8 mouse cellular contexts compared by ENCODE assay signal in the genomic region with DNA sequence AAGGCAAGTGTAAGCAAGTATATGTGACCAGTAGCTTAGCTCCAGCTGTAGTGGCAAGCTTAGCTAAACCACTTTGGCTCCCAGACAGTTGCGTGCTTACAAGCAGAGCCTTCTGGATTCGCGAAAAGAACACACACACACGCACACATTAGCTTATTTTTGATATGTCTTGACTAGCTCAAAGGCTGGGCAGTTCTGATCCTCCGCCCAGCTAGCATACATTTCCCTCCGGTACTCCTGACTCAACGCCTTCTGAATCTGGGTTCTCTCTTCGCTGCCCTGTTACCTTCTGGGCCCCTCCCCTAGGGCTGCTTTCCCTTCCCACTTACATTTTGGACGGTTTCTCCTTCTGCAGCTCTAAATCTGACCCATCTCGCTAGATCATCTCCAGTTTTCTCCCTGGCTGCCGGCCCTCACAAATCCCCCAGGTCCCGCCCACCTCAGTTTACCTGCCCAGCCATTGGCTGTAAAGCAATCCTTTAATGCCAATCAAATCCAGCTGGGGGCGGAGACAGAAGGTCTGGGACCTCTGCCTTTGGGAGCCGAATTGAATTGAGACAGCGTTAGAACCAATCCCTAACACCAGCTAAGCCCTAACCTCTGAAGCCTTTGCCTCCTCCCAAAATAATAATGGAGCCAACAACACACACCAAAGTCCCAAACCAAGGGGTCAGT. TPM values are rescaled to one million over a fixed set of nuclear protein-coding genes. Genes with fewer than 3 reads are reported as not detected.
A peak's percentile ranks its signal among the peaks of the same experiment; 100 is the strongest.
DNase-seq lines count a peak whose midpoint lies in the region; ATAC-seq and TF ChIP-seq lines count a peak whose summit lies in the region.

No protein-coding gene starts in this region.

- peak overlapping the region; percentile 38 to 58 (median 42) for H3K4me3 ChIP-seq in CH12.LX (replicated peaks in 1 of 3; ENCODE audit: low read depth in 2 of 3, low read length in 2 of 3, poor library complexity in 1 of 3)
- peak overlapping the region; percentile 52 for H3K4me3 ChIP-seq in embryonic facial prominence, embryonic 10.5 days
- H3K4me3 ChIP-seq in hindbrain, embryonic 12.5 days = peak overlapping the region; percentile 35
- peak overlapping the region; percentile 39 for H3K4me3 ChIP-seq in limb, embryonic 13.5 days
- peak overlapping the region; percentile 33 for H3K4me3 ChIP-seq in midbrain, postnatal 0 days (ENCODE audit: low read depth, low read length)
- H3K4me3 ChIP-seq in left cerebral cortex, adult 2 months = no peak overlapping the region

- TF ChIP-seq EP300 in CH12.LX (IDR thresholded peaks at IDR 0.05; ENCODE audit: low read length) = no peak

- in situ Hi-C loops in CH12.LX (cut with MboI; ENCODE audit: low pct_ligation_motif_present, low pct_unique_long_range_greater_than_20kb, low sequenced_read_pairs) = no loop called here

- H3K79me2 ChIP-seq in CH12.LX (replicated peaks; ENCODE audit: control insufficient read depth, extremely low read depth, insufficient read depth, poor library complexity, severe bottlenecking) = no peaks in the 10 kb centered on the region

- intact Hi-C loops in left cerebral cortex, adult 2 months (cut with DNase I) = loop anchor here (1.0 kb wide), 1 partner anchor 69 kb away; no protein-coding TSS in a partner anchor

- H3K36me3 ChIP-seq in CH12.LX (replicated peaks in 1 of 2; ENCODE audit: control insufficient read depth in 1 of 2, insufficient read depth in 1 of 2, low read length in 1 of 2) = no peaks in the 10 kb centered on the region
- no peaks in the 10 kb centered on the region for H3K36me3 ChIP-seq in embryonic facial prominence, embryonic 10.5 days (replicated peaks)
- H3K36me3 ChIP-seq in hindbrain, embryonic 12.5 days = no peaks in the 10 kb centered on the region
- H3K36me3 ChIP-seq in limb, embryonic 13.5 days = no peaks in the 10 kb centered on the region
- H3K36me3 ChIP-seq in midbrain, postnatal 0 days (ENCODE audit: insufficient read depth, low read length) = no peaks in the 10 kb centered on the region

- H3K9ac ChIP-seq in CH12.LX (ENCODE audit: insufficient read depth, low read depth) = peak overlapping the region; percentile 52
- peak overlapping the region; percentile 46; the same call in 1 of the 2 replicates for H3K9ac ChIP-seq in hindbrain, embryonic 12.5 days
- peak overlapping the region; percentile 63 for H3K9ac ChIP-seq in limb, embryonic 13.5 days
- H3K9ac ChIP-seq in midbrain, postnatal 0 days (replicated peaks; ENCODE audit: low read length, poor library complexity, severe bottlenecking) = peak overlapping the region; percentile 14; the same call in 1 of the 2 replicates

- H3K27ac ChIP-seq in CH12.LX (ENCODE audit: insufficient read depth, low read depth) = peak overlapping the region; percentile 29
- peak overlapping the region; percentile 48; the same call in 1 of the 2 replicates for H3K27ac ChIP-seq in embryonic facial prominence, embryonic 10.5 days (replicated peaks)
- H3K27ac ChIP-seq in hindbrain, embryonic 12.5 days = no peak overlapping the region
- H3K27ac ChIP-seq in limb, embryonic 13.5 days = no peak overlapping the region
- no peak overlapping the region for H3K27ac ChIP-seq in midbrain, postnatal 0 days (ENCODE audit: low read depth, low read length)
- H3K27ac ChIP-seq in left cerebral cortex, adult 2 months = no peak overlapping the region

- 7% methylated on average over 15 of the region's 15 CpGs for WGBS in embryonic facial prominence, embryonic 10.5 days
- 7% methylated on average over 15 of the region's 15 CpGs for WGBS in hindbrain, embryonic 12.5 days
- 6% methylated on average over 15 of the region's 15 CpGs for WGBS in limb, embryonic 13.5 days
- WGBS in midbrain, postnatal 0 days = 3% methylated on average over 15 of the region's 15 CpGs

- peaks cover 30 to 50% of the 10 kb centered on the region in 2 experiments for H3K4me1 ChIP-seq in CH12.LX (ENCODE audit: control insufficient read depth in 1 of 2, insufficient read depth in 2 of 2)
- peaks cover 43% of the 10 kb centered on the region for H3K4me1 ChIP-seq in embryonic facial prominence, embryonic 10.5 days
- H3K4me1 ChIP-seq in hindbrain, embryonic 12.5 days = peaks cover 27% of the 10 kb centered on the region
- peaks cover 34% of the 10 kb centered on the region for H3K4me1 ChIP-seq in limb, embryonic 13.5 days
- no peaks in the 10 kb centered on the region for H3K4me1 ChIP-seq in midbrain, postnatal 0 days (ENCODE audit: insufficient read depth, low read length)

- TF ChIP-seq CTCF in CH12.LX (conservative IDR thresholded peaks at IDR 0.05 in 1 of 2, IDR thresholded peaks at IDR 0.05 in 1 of 2; ENCODE audit: low read depth in 2 of 2, low read length in 2 of 2) = no peak
- TF ChIP-seq CTCF in midbrain, postnatal 0 days (IDR thresholded peaks at IDR 0.05) = no peak
- no peak for TF ChIP-seq CTCF in left cerebral cortex, adult 2 months (IDR thresholded peaks at IDR 0.05)

- peak; percentile 75 for ATAC-seq in hindbrain, embryonic 12.5 days (ENCODE audit: low FRiP score)
- ATAC-seq in limb, embryonic 13.5 days (ENCODE audit: low FRiP score, low read depth) = peak; percentile 79
- ATAC-seq in midbrain, postnatal 0 days (ENCODE audit: low FRiP score) = peak; percentile 68; the same call in 1 of the 2 replicates
- no peak for ATAC-seq in erythroblast, adult 5-6 weeks (replicated peaks; ENCODE audit: low FRiP score, poor library complexity, severe bottlenecking)

- DNase-seq in CH12.LX (ENCODE audit: extremely low read depth) (peak; percentile 74), NIH3T3 (ENCODE audit: low read depth) (peak; percentile 64)
- peak; percentile 89 for DNase-seq in embryonic facial prominence, embryonic 10.5 days (ENCODE audit: low spot score)
- DNase-seq in midbrain, postnatal 0 days (ENCODE audit: low spot score) = peak; percentile 80
- no peak for DNase-seq in left cerebral cortex, adult 2 months (ENCODE audit: extremely low spot score in 1 of 2, low spot score in 2 of 2)

- TF ChIP-seq RAD21 in CH12.LX (IDR thresholded peaks at IDR 0.05; ENCODE audit: low read depth, low read length) = no peak

- H3K4me2 ChIP-seq in CH12.LX (ENCODE audit: insufficient read depth, low read depth, poor library complexity, severe bottlenecking) = peak overlapping the region; percentile 18; the same call in 1 of the 2 replicates
- H3K4me2 ChIP-seq in hindbrain, embryonic 12.5 days (replicated peaks) = peak overlapping the region; percentile 56
- H3K4me2 ChIP-seq in limb, embryonic 13.5 days (replicated peaks) = peak overlapping the region; percentile 67
- peak overlapping the region; percentile 46 for H3K4me2 ChIP-seq in midbrain, postnatal 0 days (ENCODE audit: low read depth, low read length, poor library complexity, severe bottlenecking)

- peaks cover 16% of the 10 kb centered on the region for H3K9me3 ChIP-seq in CH12.LX (replicated peaks; ENCODE audit: low read length)
- H3K9me3 ChIP-seq in embryonic facial prominence, embryonic 10.5 days = 0 out of 2 replicates have a peak, but pooled peaks cover 3% of the 10 kb centered on the region
- no peaks in the 10 kb centered on the region for H3K9me3 ChIP-seq in hindbrain, embryonic 12.5 days (replicated peaks)
- no peaks in the 10 kb centered on the region; the same call in 1 of the 2 replicates for H3K9me3 ChIP-seq in limb, embryonic 13.5 days
- 0 out of 2 replicates have a peak, but pooled peaks cover 5% of the 10 kb centered on the region for H3K9me3 ChIP-seq in midbrain, postnatal 0 days (ENCODE audit: low read length)

- peak; percentile 45; the same call in 1 of the 2 replicates for TF ChIP-seq POLR2A in CH12.LX (IDR thresholded peaks at IDR 0.05; ENCODE audit: low read depth, low read length)

- H3K27me3 ChIP-seq in CH12.LX (replicated peaks) = peaks cover 13% of the 10 kb centered on the region
- H3K27me3 ChIP-seq in embryonic facial prominence, embryonic 10.5 days (replicated peaks; ENCODE audit: low read depth, poor library complexity, severe bottlenecking) = peaks cover 56% of the 10 kb centered on the region
- peaks cover 46% of the 10 kb centered on the region for H3K27me3 ChIP-seq in hindbrain, embryonic 12.5 days
- peaks cover 45% of the 10 kb centered on the region for H3K27me3 ChIP-seq in limb, embryonic 13.5 days
- peaks cover 27% of the 10 kb centered on the region for H3K27me3 ChIP-seq in midbrain, postnatal 0 days (ENCODE audit: insufficient read depth, low read length)

- dilution Hi-C loops in CH12.LX (cut with MboI; ENCODE audit: extremely low pct_ligation_motif_present, extremely low pct_unique_long_range_greater_than_20kb, low sequenced_read_pairs) = no loop called here

RNA-seq across cellular contexts. Expression of a gene that starts 11.2 kb away (rescaled TPM):
- total RNA-seq in CH12.LX (2012; rRNA removed) (69.0 and 70.1 TPM in 2 replicates), CH12.LX (2014; rRNA removed) (43.5 and 51.9 TPM in 2 replicates)
- 63.7 and 64.6 TPM in 2 replicates for polyA plus RNA-seq in CH12.LX (2012; ENCODE audit: insufficient read length, low read depth)
- polyA plus RNA-seq in embryonic facial prominence, embryonic 10.5 days (2016; fragmentation: Nextera tagmentation; extraction: Ambion mirVana) = 39.2 and 42.5 TPM in 2 replicates
- polyA plus RNA-seq in hindbrain, embryonic 12.5 days (2016; fragmentation: Nextera tagmentation; extraction: Ambion mirVana) = 35.7 and 42.3 TPM in 2 replicates
- 20.6 and 23.4 TPM in 2 replicates for polyA plus RNA-seq in limb, embryonic 13.5 days (2015; fragmentation: Nextera tagmentation; extraction: Ambion mirVana)
- total RNA-seq in midbrain, postnatal 0 days (2014; rRNA removed) = 53.3 and 57.3 TPM in 2 replicates
- 65.4 and 72.9 TPM in 2 replicates for polyA plus RNA-seq in midbrain, postnatal 0 days (2015; fragmentation: Nextera tagmentation; extraction: Ambion mirVana)
- 22.2 and 22.5 TPM in 2 replicates for total RNA-seq in erythroblast, adult 5-6 weeks (2015; ENCODE audit: low replicate concordance)
- 17.7 and 19.1 TPM in 2 replicates for total RNA-seq in erythroblast, adult 5-6 weeks (2017; ENCODE audit: low replicate concordance)
- 10 to 100 TPM; 68.8 to 75.2 TPM for total RNA-seq in left cerebral cortex, adult 2 months (2021)

RNA-seq across cellular contexts. Expression of a gene that starts 18.1 kb away (rescaled TPM):
- total RNA-seq in CH12.LX (2012; rRNA removed) = 35.3 and 36.1 TPM in 2 replicates
- total RNA-seq in CH12.LX (2014; rRNA removed) = 13.5 and 15.5 TPM in 2 replicates
- polyA plus RNA-seq in CH12.LX (2012; ENCODE audit: insufficient read length, low read depth) = 36.9 and 38.9 TPM in 2 replicates
- 0.19 TPM in 1 of 2 replicates, not detected in the other for polyA plus RNA-seq in embryonic facial prominence, embryonic 10.5 days (2016; fragmentation: Nextera tagmentation; extraction: Ambion mirVana)
- polyA plus RNA-seq in hindbrain, embryonic 12.5 days (2016; fragmentation: Nextera tagmentation; extraction: Ambion mirVana) = 0.27 TPM in 1 of 2 replicates, not detected in the other
- 0.09 TPM in 1 of 2 replicates, not detected in the other for polyA plus RNA-seq in limb, embryonic 13.5 days (2015; fragmentation: Nextera tagmentation; extraction: Ambion mirVana)
- total RNA-seq in midbrain, postnatal 0 days (2014; rRNA removed) = 0.16 and 0.42 TPM in 2 replicates
- 0.09 and 0.10 TPM in 2 replicates for polyA plus RNA-seq in midbrain, postnatal 0 days (2015; fragmentation: Nextera tagmentation; extraction: Ambion mirVana)
- 6.3 and 17.3 TPM in 2 replicates for total RNA-seq in erythroblast, adult 5-6 weeks (2015; ENCODE audit: low replicate concordance)
- 11.3 and 13.7 TPM in 2 replicates for total RNA-seq in erythroblast, adult 5-6 weeks (2017; ENCODE audit: low replicate concordance)
- total RNA-seq in left cerebral cortex, adult 2 months (2021) = under 1 TPM in 1 of 2 experiments, not detected in 1; 0.58 TPM

RNA-seq across cellular contexts. Expression of a gene that starts 35.4 kb away (rescaled TPM):
- total RNA-seq in CH12.LX (2012; rRNA removed) (15.7 and 16.1 TPM in 2 replicates), CH12.LX (2014; rRNA removed) (1.6 and 3.5 TPM in 2 replicates)
- polyA plus RNA-seq in CH12.LX (2012; ENCODE audit: insufficient read length, low read depth) = 10.3 and 10.8 TPM in 2 replicates
- 10.1 and 10.3 TPM in 2 replicates for polyA plus RNA-seq in embryonic facial prominence, embryonic 10.5 days (2016; fragmentation: Nextera tagmentation; extraction: Ambion mirVana)
- polyA plus RNA-seq in hindbrain, embryonic 12.5 days (2016; fragmentation: Nextera tagmentation; extraction: Ambion mirVana) = 9.0 and 10.4 TPM in 2 replicates
- 10.9 and 11.4 TPM in 2 replicates for polyA plus RNA-seq in limb, embryonic 13.5 days (2015; fragmentation: Nextera tagmentation; extraction: Ambion mirVana)
- 7.8 and 8.5 TPM in 2 replicates for total RNA-seq in midbrain, postnatal 0 days (2014; rRNA removed)
- polyA plus RNA-seq in midbrain, postnatal 0 days (2015; fragmentation: Nextera tagmentation; extraction: Ambion mirVana) = 12.2 and 12.9 TPM in 2 replicates
- 4.6 and 5.2 TPM in 2 replicates for total RNA-seq in erythroblast, adult 5-6 weeks (2015; ENCODE audit: low replicate concordance)
- total RNA-seq in erythroblast, adult 5-6 weeks (2017; ENCODE audit: low replicate concordance) = 0.85 and 1.5 TPM in 2 replicates
- total RNA-seq in left cerebral cortex, adult 2 months (2021) = 10 to 100 TPM; 16.2 to 16.8 TPM

RNA-seq across cellular contexts. Expression of a gene that starts 35.8 kb away (rescaled TPM):
- 51.7 and 74.0 TPM in 2 replicates for total RNA-seq in CH12.LX (2012; rRNA removed)
- 20.7 and 30.6 TPM in 2 replicates for total RNA-seq in CH12.LX (2014; rRNA removed)
- 24.1 and 34.0 TPM in 2 replicates for polyA plus RNA-seq in CH12.LX (2012; ENCODE audit: insufficient read length, low read depth)
- polyA plus RNA-seq in embryonic facial prominence, embryonic 10.5 days (2016; fragmentation: Nextera tagmentation; extraction: Ambion mirVana) = 18.2 and 18.4 TPM in 2 replicates
- polyA plus RNA-seq in hindbrain, embryonic 12.5 days (2016; fragmentation: Nextera tagmentation; extraction: Ambion mirVana) = 19.1 and 21.1 TPM in 2 replicates
- polyA plus RNA-seq in limb, embryonic 13.5 days (2015; fragmentation: Nextera tagmentation; extraction: Ambion mirVana) = 25.7 and 26.2 TPM in 2 replicates
- 13.0 and 19.3 TPM in 2 replicates for total RNA-seq in midbrain, postnatal 0 days (2014; rRNA removed)
- polyA plus RNA-seq in midbrain, postnatal 0 days (2015; fragmentation: Nextera tagmentation; extraction: Ambion mirVana) = 17.5 and 20.1 TPM in 2 replicates
- 3.1 and 8.8 TPM in 2 replicates for total RNA-seq in erythroblast, adult 5-6 weeks (2015; ENCODE audit: low replicate concordance)
- total RNA-seq in erythroblast, adult 5-6 weeks (2017; ENCODE audit: low replicate concordance) = 8.8 and 10.5 TPM in 2 replicates
- total RNA-seq in left cerebral cortex, adult 2 months (2021) = 10 to 100 TPM; 23.1 to 25.6 TPM

Comparison
In these comparisons a context has a peak if more than half of its experiments do, and no peak if none do; other contexts are left out.
1. DNase-seq: peak in CH12.LX (single experiment), NIH3T3 (single experiment), embryonic facial prominence, embryonic 10.5 days (single experiment) and midbrain, postnatal 0 days (single experiment); none in left cerebral cortex, adult 2 months (0 of 2).
2. H3K27ac ChIP-seq: peak in CH12.LX (single experiment) and embryonic facial prominence, embryonic 10.5 days (single experiment); none in hindbrain, embryonic 12.5 days (single experiment), limb, embryonic 13.5 days (single experiment), midbrain, postnatal 0 days (single experiment) and left cerebral cortex, adult 2 months (single experiment).
3. RNA of a gene that starts 18.1 kb away (polyA plus RNA-seq): 36.9 to 38.9 TPM in CH12.LX; 0.27 TPM in hindbrain, embryonic 12.5 days, 0.09 to 0.10 TPM in midbrain, postnatal 0 days, 0.09 TPM in limb, embryonic 13.5 days and 0.19 TPM in embryonic facial prominence, embryonic 10.5 days; every median in the first group is over 10 times any median in the second.
4. Peak in every context shown above with its lines, with median percentiles within 50 percentile points of each other: H3K4me2 ChIP-seq and H3K9ac ChIP-seq.